Mouse (Mus musculus): ENCODE measurements around the gene Nup210. TPM values are rescaled to one million over a fixed set of nuclear protein-coding genes. Genes with fewer than 3 reads are reported as not detected.
A peak's percentile ranks its signal among the peaks of the same experiment; 100 is the strongest.

The Nup210 gene
- total RNA-seq (2021) = 10 to 100 TPM; 18.4 to 22.1 TPM
- long read RNA-seq, experiment 1, full-length matches to known transcripts = 10 of 24 reads
- long read RNA-seq, experiment 1, partial matches to known transcripts = 9 of 24 reads
- long read RNA-seq, experiment 1, other reads (novel, unspliced or antisense) = 5 of 24 reads
- long read RNA-seq, experiment 2, full-length matches to known transcripts = 5 of 11 reads
- long read RNA-seq, experiment 2, partial matches to known transcripts = 5 of 11 reads
- long read RNA-seq, experiment 2, other reads (novel, unspliced or antisense) = 1 of 11 reads

- peak; percentile 93 for DNase-seq (ENCODE audit: low spot score)
These were observed at the start of gene Nup210 for GRCm38 (mm10) chr6:91116244-91117145. Gene Nup210, minus strand, starts transcription at chr6:91116829.

GRCm38 (mm10) chr6:91165210-91165609, 48.6 kb upstream of the Nup210 start:
- peak; percentile 82 for DNase-seq (ENCODE audit: low spot score)

- DNase-seq (ENCODE audit: low spot score) = no peak
These were observed 48.0 kb upstream of the Nup210 start for GRCm38 (mm10) chr6:91164584-91164983.

GRCm38 (mm10) chr6:91163195-91163911, 46.7 kb upstream of the Nup210 start:
- no peak for DNase-seq (ENCODE audit: low spot score)

- no peak for DNase-seq (ENCODE audit: low spot score)
These were observed 45.7 kb upstream of the Nup210 start for GRCm38 (mm10) chr6:91162314-91162713.

- DNase-seq (ENCODE audit: low spot score) = no peak
These were observed 45.0 kb upstream of the Nup210 start for GRCm38 (mm10) chr6:91161506-91162235.

GRCm38 (mm10) chr6:91160976-91161375, 44.3 kb upstream of the Nup210 start:
- no peak for DNase-seq (ENCODE audit: low spot score)

- peak; percentile 84 for DNase-seq (ENCODE audit: low spot score)
These were observed 43.8 kb upstream of the Nup210 start for GRCm38 (mm10) chr6:91160399-91160798.

GRCm38 (mm10) chr6:91159047-91159446, 42.4 kb upstream of the Nup210 start:
- no peak for DNase-seq (ENCODE audit: low spot score)

GRCm38 (mm10) chr6:91157237-91157570, 40.6 kb upstream of the Nup210 start:
- DNase-seq (ENCODE audit: low spot score) = no peak

- peak; percentile 87 for DNase-seq (ENCODE audit: low spot score)
These were observed 40.1 kb upstream of the Nup210 start, which contains the start of gene Hdac11 for GRCm38 (mm10) chr6:91156554-91157236. Gene Hdac11, plus strand, starts transcription at chr6:91156665.

GRCm38 (mm10) chr6:91156062-91156461, 39.4 kb upstream of the Nup210 start:
- DNase-seq (ENCODE audit: low spot score) = no peak

- no peak for DNase-seq (ENCODE audit: low spot score)
These were observed 38.7 kb upstream of the Nup210 start for GRCm38 (mm10) chr6:91155286-91155685.

GRCm38 (mm10) chr6:91154685-91155084, 38.1 kb upstream of the Nup210 start:
- DNase-seq (ENCODE audit: low spot score) = no peak

GRCm38 (mm10) chr6:91153549-91154064, 37.0 kb upstream of the Nup210 start:
- no peak for DNase-seq (ENCODE audit: low spot score)

GRCm38 (mm10) chr6:91152892-91153548, 36.4 kb upstream of the Nup210 start:
- no peak for DNase-seq (ENCODE audit: low spot score)

- DNase-seq (ENCODE audit: low spot score) = no peak
These were observed 30.6 kb upstream of the Nup210 start for GRCm38 (mm10) chr6:91147152-91147770.

- DNase-seq (ENCODE audit: low spot score) = no peak
These were observed 30.0 kb upstream of the Nup210 start for GRCm38 (mm10) chr6:91146443-91147151.

GRCm38 (mm10) chr6:91145572-91145971, 28.9 kb upstream of the Nup210 start:
- no peak for DNase-seq (ENCODE audit: low spot score)

All from gastrocnemius, adult 18-20 months (tissue).